Mouse (Mus musculus) ES-E14 (cell line): ENCODE measurements at regions not wholly inside any gene's neighbourhood (a gene's known extent, or its start where the extent isn't known, plus 50 kb on each side); places are given as distances from the start of the nearest gene placed in this dataset.

Source experiments
- CHD2 ChIP-seq: IDR thresholded peaks from 2 replicates; pipeline ENCODE4 v1.6.1; 2014; ENCODE audit warnings: mild to moderate bottlenecking, low read depth, low read length, inconsistent platforms
- HCFC1 ChIP-seq: IDR thresholded peaks from 2 replicates; pipeline ENCODE4 v1.6.1; 2012; ENCODE audit warnings: low read length, inconsistent platforms, borderline replicate concordance; ENCODE audit not compliant: insufficient read depth
- MAFK ChIP-seq: IDR thresholded peaks from 2 replicates; pipeline ENCODE4 v1.6.1; 2014; ENCODE audit warnings: mild to moderate bottlenecking, low read depth, low read length, inconsistent platforms; ENCODE audit not compliant: insufficient read depth
- ZC3H11A ChIP-seq: IDR thresholded peaks from 2 replicates; pipeline ENCODE4 v1.6.1; 2012; ENCODE audit warnings: low read depth, mild to moderate bottlenecking, inconsistent platforms, low read length, borderline replicate concordance
- ZNF384 ChIP-seq: IDR thresholded peaks from 2 replicates; pipeline ENCODE4 v1.6.1; 2012; ENCODE audit warnings: low read depth, low read length, inconsistent platforms

DNA sequence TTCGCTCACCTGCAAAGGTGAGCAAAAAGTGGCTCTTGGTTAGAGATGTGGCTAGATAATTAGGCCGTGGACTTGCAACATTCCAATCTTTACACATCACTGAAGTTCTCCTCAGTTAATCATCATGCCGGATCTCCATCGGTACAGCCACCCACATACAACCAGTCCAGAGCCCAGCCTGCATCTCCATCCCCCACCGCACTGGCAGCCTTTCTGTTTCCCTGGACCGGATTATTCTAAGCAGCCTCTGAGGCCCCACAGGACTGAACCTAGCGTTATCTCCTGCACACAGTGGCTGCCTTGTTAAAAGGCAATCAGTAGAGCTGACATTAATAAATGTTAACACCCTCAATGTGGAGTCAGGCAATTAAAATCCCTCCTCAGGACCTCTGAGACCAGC lies 103.7 kb downstream of the Fam114a2 start:
- no peak for TF ChIP-seq CHD2
- no peak for TF ChIP-seq HCFC1
- TF ChIP-seq ZC3H11A = no peak
- TF ChIP-seq MAFK = no peak
- TF ChIP-seq ZNF384 = no peak
